16 mouse cellular contexts compared by ENCODE assay signal in genomic region chr6:115649792-115650365, GRCm38 (mm10). TPM values are rescaled to one million over a fixed set of nuclear protein-coding genes. Genes with fewer than 3 reads are reported as not detected.
DNase-seq lines count a peak whose midpoint lies in the region; ATAC-seq lines count a peak whose summit lies in the region.
"Had no signal": no experiment of that assay in that cellular context is flagged by ENCODE, and none has a peak within 500 bp of the region (broad histone marks: within the 10 kb centered on the region; RNA-seq: fewer than 3 reads in every experiment).

No protein-coding gene starts in this region.

- peaks cover 6% of the 10 kb centered on the region for H3K36me3 ChIP-seq in megakaryocyte, embryonic 14.5 days (replicated peaks; ENCODE audit: low read length)
- no peaks in the 10 kb centered on the region for H3K36me3 ChIP-seq in hindbrain, embryonic 16.5 days (ENCODE audit: control insufficient read depth, insufficient read depth, low read length)
- H3K36me3 ChIP-seq: kidney, embryonic 15.5 days; limb, embryonic 13.5 days; midbrain, embryonic 13.5 days; neural tube, embryonic 13.5 days; stomach, embryonic 15.5 days had no signal

- peaks cover 82% of the 10 kb centered on the region for H3K4me1 ChIP-seq in megakaryocyte, embryonic 14.5 days
- peaks cover 12% of the 10 kb centered on the region for H3K4me1 ChIP-seq in hindbrain, embryonic 16.5 days (ENCODE audit: control insufficient read depth, insufficient read depth, low read depth, low read length)

- DNase-seq in heart, adult 11 months, result peak; percentile 78
- no peak for DNase-seq in heart, postnatal 4 days
- DNase-seq in embryo, embryonic 11 days, result no peak
- DNase-seq in layer of hippocampus, adult 18-20 months (ENCODE audit: low spot score in 2 of 2), result no peak
- DNase-seq: cerebellum, postnatal 25 days; heart, postnatal 36 days had no signal

- H3K4me3 ChIP-seq in megakaryocyte, embryonic 14.5 days (replicated peaks), result peak overlapping the region; percentile 91
- no peak overlapping the region for H3K4me3 ChIP-seq in hindbrain, embryonic 16.5 days (ENCODE audit: low read length)
- H3K4me3 ChIP-seq: kidney, embryonic 15.5 days; limb, embryonic 13.5 days; midbrain, embryonic 13.5 days; neural tube, embryonic 13.5 days; stomach, embryonic 15.5 days had no signal

- no peak overlapping the region for H3K9ac ChIP-seq in hindbrain, embryonic 16.5 days (ENCODE audit: low read depth, low read length)
- H3K9ac ChIP-seq: kidney, embryonic 15.5 days; limb, embryonic 13.5 days; midbrain, embryonic 13.5 days; neural tube, embryonic 13.5 days; stomach, embryonic 15.5 days had no signal

- no peaks in the 10 kb centered on the region for H3K9me3 ChIP-seq in megakaryocyte, embryonic 14.5 days
- no peaks in the 10 kb centered on the region for H3K9me3 ChIP-seq in hindbrain, embryonic 16.5 days (ENCODE audit: control insufficient read depth, low read length)
- H3K9me3 ChIP-seq: kidney, embryonic 15.5 days; limb, embryonic 13.5 days; midbrain, embryonic 13.5 days; neural tube, embryonic 13.5 days; stomach, embryonic 15.5 days had no signal

- 82% methylated on average over 1 of the region's 1 CpGs for WGBS in hindbrain, embryonic 16.5 days

- no peaks in the 10 kb centered on the region for H3K27me3 ChIP-seq in megakaryocyte, embryonic 14.5 days (replicated peaks)
- H3K27me3 ChIP-seq in hindbrain, embryonic 16.5 days (replicated peaks; ENCODE audit: control insufficient read depth, insufficient read depth, low read length), result no peaks in the 10 kb centered on the region
- H3K27me3 ChIP-seq: kidney, embryonic 15.5 days; limb, embryonic 13.5 days; midbrain, embryonic 13.5 days; neural tube, embryonic 13.5 days; stomach, embryonic 15.5 days had no signal

- no peak overlapping the region for H3K27ac ChIP-seq in hindbrain, embryonic 16.5 days (ENCODE audit: low read depth, low read length)
- H3K27ac ChIP-seq: limb, embryonic 13.5 days; midbrain, embryonic 13.5 days; neural tube, embryonic 13.5 days; stomach, embryonic 15.5 days had no signal

- no peak overlapping the region for H3K4me2 ChIP-seq in hindbrain, embryonic 16.5 days (ENCODE audit: low read length)
- H3K4me2 ChIP-seq: kidney, embryonic 15.5 days; limb, embryonic 13.5 days; midbrain, embryonic 13.5 days; neural tube, embryonic 13.5 days; stomach, embryonic 15.5 days had no signal

- ATAC-seq in CD4-positive, CD25-positive, alpha-beta regulatory T cell, adult 4 months, result peak; percentile 64
- peak; percentile 59 for ATAC-seq in inflammation-experienced regulatory T-cells, adult 6 months
- no peak for ATAC-seq in hindbrain, embryonic 16.5 days
- ATAC-seq: midbrain, embryonic 13.5 days had no signal

RNA-seq across cellular contexts. Expression of gene Raf1, which starts 26.6 kb away (rescaled TPM):
- 100 to 1,000 TPM; 128 to 142 TPM for total RNA-seq in heart, postnatal 4 days (2021)
- polyA plus RNA-seq in CD4-positive, CD25-positive, alpha-beta regulatory T cell, adult 4 months (2017; shearing (Covaris generic)), result 10 to 100 TPM; 46.4 to 51.6 TPM
- polyA plus RNA-seq in inflammation-experienced regulatory T-cells, adult 6 months (2017; shearing (Covaris generic)), result 10 to 100 TPM; 52.6 to 72.0 (median 66.5) TPM
- polyA plus RNA-seq in megakaryocyte, embryonic 14.5 days (2012; ENCODE audit: insufficient read depth, low replicate concordance), result 4.2 and 27.8 TPM in 2 replicates
- polyA plus RNA-seq in hindbrain, embryonic 16.5 days (2015; fragmentation: Nextera tagmentation; extraction: Ambion mirVana), result 110 and 124 TPM in 2 replicates
- total RNA-seq in layer of hippocampus, adult 18-20 months (2021), result 10 to 100 TPM; 78.5 to 79.3 TPM

RNA-seq across cellular contexts. Expression of gene Mkrn2, which starts 48.2 kb away (rescaled TPM):
- 10 to 100 TPM; 26.1 to 26.8 TPM for total RNA-seq in heart, postnatal 4 days (2021)
- 10 to 100 TPM; 42.2 to 45.6 TPM for polyA plus RNA-seq in CD4-positive, CD25-positive, alpha-beta regulatory T cell, adult 4 months (2017; shearing (Covaris generic))
- polyA plus RNA-seq in inflammation-experienced regulatory T-cells, adult 6 months (2017; shearing (Covaris generic)), result 10 to 100 TPM; 35.2 to 43.6 (median 37.2) TPM
- polyA plus RNA-seq in megakaryocyte, embryonic 14.5 days (2012; ENCODE audit: insufficient read depth, low replicate concordance), result 3.1 and 4.1 TPM in 2 replicates
- polyA plus RNA-seq in hindbrain, embryonic 16.5 days (2015; fragmentation: Nextera tagmentation; extraction: Ambion mirVana), result 38.0 and 39.0 TPM in 2 replicates
- total RNA-seq in layer of hippocampus, adult 18-20 months (2021), result 10 to 100 TPM; 33.0 to 41.2 TPM

RNA-seq across cellular contexts. Expression of gene Mkrn2os, which starts 57.5 kb away (rescaled TPM):
- under 1 TPM in 1 of 2 experiments, not detected in 1; 0.17 TPM for total RNA-seq in heart, postnatal 4 days (2021)
- under 1 TPM in 1 of 2 experiments, not detected in 1; 0.70 TPM for polyA plus RNA-seq in CD4-positive, CD25-positive, alpha-beta regulatory T cell, adult 4 months (2017; shearing (Covaris generic))
- polyA plus RNA-seq in inflammation-experienced regulatory T-cells, adult 6 months (2017; shearing (Covaris generic)), result under 1 TPM in 2 of 3 experiments, not detected in 1; 0.48 to 0.52 TPM
- not detected in 2 replicates for polyA plus RNA-seq in megakaryocyte, embryonic 14.5 days (2012; ENCODE audit: insufficient read depth, low replicate concordance)
- 0.29 and 0.46 TPM in 2 replicates for polyA plus RNA-seq in hindbrain, embryonic 16.5 days (2015; fragmentation: Nextera tagmentation; extraction: Ambion mirVana)
- not detected for total RNA-seq in layer of hippocampus, adult 18-20 months (2021)
- total RNA-seq: layer of hippocampus, postnatal 25 days had no signal
